Mouse (Mus musculus) testis, postnatal 10 days (tissue): ENCODE results near the gene Whrn.

Experiments used
- DNase-seq: peaks from one replicate; pipeline ENCODE4 v3.0.0; 2021; ENCODE audit warnings: low spot score

Whrn gene

GRCm38 (mm10) chr4:63495915-63496278, at the start of gene Whrn:
TSS of gene Whrn (minus strand) at chr4:63495991.
- DNase-seq: peak; percentile 84

GRCm38 (mm10) chr4:63545231-63545958, 49.6 kb upstream of the Whrn start:
- no peak for DNase-seq

DNA sequence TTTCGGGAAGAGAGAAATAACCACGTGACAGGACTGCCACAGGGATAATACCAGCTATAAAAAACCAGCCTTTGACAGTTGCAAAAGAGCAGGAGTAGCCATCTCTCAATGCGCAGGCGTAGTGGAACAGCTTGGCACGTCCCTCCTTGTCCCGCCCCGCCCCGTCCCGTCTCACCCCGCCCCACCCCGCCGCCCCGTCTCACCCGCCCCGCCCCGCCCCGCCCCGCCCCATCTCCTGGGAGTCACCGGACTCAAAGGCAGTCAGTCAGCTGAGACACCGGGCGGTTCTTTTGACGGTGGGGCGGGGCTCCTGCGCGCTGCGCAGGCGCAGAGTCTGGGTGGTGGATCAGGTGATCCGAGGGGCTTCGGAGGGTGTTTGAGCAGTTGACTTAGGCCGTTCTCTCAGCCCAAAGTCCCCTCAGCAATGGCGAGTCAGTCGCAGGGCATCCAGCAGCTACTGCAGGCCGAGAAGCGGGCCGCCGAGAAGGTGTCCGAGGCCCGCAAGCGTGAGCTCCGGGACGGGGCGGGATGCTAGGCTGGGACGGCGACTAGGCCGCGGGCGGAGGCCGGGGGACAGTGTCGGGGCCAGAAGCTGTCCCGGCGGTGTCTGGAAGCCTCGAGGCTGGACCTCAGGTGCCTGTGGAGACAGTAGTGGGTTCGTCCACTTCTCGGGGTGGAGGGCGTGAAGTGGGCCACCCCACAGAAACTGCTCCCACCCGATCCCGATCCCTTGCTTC, 48.9 kb upstream of the Whrn start, which contains the start of gene Atp6v1g1:
Gene Atp6v1g1, plus strand, starts transcription at position 279 of the 737 bp plus-strand sequence.
- peak; percentile 97 for DNase-seq

DNA sequence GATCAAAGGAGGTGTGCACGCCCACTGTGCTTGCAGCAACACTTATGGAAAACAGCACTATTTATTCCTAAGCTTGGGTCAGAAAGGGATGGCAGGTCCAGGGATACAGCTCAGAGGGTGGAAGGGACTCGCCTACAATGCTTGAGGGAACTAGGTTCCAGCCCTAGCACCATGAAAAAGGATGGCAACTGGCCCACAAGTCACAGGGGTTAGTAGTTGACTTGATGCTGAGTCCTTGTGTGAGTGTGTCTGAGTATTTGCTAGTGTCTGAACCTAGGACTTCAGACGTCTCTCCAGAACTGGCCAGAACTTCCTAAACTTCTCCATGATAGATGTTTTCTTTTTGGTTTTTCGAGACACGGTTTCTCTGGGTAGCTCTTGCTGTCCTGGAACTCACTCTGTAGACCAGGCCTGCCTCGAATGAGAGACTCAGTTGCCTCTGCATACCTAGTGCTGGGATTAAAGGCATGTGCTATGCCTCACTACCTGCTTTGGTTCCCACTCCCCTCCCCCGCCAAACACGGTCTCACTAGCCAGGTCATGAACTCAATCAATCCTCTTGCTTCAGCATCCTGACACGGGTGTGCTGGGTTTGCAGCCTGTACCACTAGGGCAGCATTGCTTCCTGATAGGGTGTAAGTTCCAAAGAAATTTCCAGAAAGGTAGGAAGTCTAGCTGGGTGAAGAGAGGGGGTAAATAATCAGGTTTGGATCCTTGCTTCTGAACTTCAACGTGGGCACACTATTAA, 48.1 kb upstream of the Whrn start:
- DNase-seq: peak; percentile 56

DNA sequence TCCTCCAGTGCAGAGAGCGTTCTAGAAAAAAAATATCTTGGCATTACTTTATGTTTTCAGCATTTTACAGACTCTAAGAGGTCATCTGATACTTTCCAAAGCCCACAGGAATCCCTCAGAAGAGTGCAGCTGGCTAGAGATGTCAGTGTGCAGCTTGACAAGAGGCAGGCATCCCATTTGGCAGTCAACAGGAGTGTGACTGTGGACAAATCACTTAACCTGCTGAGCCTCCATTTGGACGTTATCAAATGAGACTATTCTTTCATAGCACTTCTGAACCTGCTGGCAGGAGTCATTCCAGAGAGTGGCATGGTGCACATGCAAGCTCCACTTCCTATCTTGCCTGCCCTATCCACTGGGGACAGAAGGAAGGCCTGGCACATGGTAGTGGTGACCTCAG, 46.4 kb upstream of the Whrn start:
- no peak for DNase-seq

- DNase-seq: no peak
These were observed 41.8 kb upstream of the Whrn start for GRCm38 (mm10) chr4:63537602-63538001.

DNA sequence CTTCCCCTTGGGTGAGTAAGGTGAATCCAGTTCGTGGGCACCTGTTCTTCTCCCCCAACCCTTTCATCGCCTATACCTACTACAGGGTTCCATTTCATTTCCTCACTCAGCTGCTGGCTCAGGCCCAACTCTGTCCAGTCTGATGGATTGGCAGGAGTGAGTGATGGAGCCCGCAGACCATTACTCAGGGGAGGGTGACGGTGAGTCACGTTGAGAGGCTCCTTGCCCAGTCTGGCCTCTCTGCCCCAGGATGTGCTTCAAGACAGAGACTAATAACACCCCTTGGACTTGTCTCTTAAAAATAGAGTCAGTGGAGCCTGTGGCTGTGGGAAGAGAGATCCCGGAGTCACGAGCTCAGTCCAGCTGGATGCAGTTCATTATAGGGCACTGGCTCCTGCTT, 34.6 kb upstream of the Whrn start:
- peak; percentile 45 for DNase-seq

GRCm38 (mm10) chr4:63528946-63529345, 33.2 kb upstream of the Whrn start:
- no peak for DNase-seq

DNA sequence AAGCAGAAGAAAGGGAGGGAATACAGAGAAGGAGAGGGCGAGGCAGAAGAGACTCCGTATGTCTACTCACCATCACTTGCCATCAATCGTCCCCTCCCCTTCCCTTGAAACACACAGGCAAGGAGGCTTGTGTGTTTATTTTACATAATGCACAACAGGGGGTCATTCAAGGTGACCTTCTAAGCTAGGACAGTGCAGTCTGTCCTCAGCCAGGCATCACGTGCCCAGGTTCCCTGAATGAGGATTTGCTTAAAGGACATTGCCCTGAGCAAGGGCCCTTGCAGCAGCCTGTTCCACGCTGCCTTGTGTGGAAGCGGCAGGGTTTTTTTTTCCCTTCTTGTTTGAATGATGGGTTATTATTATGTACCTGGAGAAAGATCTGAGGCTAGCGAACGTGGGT, 29.7 kb upstream of the Whrn start:
- no peak for DNase-seq

DNA sequence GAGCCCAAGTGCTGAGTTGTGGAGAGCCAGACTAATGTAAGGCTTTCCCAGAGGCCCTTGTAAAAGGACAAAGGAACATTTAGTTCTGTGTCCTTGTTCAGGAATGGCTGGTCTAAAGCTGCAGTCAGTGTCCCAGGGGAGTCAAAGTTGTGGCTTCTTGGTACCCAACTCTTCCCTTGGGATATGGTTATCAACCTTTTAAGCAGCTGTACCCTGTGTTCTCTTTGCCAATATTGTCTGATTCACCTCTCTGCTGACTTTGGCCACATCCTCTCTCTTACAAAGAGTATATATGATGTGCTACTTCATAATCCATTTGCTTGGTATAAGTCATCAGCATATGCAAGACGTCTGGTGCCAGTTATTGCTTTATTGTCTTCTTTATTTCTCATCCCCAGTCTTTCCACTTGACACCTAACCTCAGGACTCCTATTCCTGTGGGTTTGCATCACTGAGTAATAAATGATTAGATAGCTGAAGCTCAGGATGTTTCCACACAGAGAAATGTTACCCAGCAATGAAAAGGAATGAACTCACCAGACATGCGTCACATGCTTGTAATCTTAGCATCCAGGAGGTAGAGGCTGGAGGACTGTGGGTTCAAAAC, 26.1 kb upstream of the Whrn start:
- DNase-seq: no peak

- no peak for DNase-seq
These were observed 19.2 kb upstream of the Whrn start for GRCm38 (mm10) chr4:63515021-63515420.

- no peak for DNase-seq
These were observed 18.7 kb upstream of the Whrn start for GRCm38 (mm10) chr4:63514454-63514984.

DNA sequence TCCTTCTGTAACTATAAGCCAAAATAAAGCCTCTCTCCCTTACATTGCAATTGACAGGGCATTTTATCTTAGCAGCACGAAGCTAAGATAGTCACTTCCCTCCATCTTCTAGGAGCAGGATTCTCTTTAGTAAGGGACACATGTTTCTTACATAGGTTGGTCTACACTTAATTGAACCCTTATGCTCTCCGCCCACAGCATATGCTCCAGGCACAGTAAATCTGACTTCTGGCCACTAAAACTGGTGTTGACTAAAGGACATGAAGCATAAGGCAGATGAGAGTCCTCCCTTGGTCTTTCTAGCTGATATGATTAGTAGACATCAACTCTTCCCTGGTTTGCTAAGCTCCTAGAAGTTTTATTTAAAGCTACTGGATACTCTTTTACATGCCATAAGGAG, 17.1 kb upstream of the Whrn start:
- no peak for DNase-seq

DNA sequence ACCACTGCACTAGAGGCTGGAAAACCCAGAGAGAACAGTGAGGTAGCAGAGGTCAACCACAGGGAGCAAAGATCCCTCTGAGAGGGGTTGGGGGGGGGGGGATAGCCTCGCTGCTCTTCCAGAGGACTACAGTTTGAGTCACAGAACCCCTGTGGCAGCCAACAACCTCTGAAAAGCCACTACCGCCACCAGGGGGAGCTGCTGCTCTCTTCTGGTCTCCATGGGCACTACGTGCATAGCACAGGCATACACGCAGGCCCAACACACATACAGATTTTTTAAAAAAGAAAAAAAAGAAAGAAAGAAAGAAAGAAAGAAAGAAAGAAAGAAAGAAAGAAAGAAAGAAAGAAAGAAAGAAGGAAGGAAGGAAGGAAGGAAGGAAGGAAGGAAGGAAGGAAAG, 12.4 kb upstream of the Whrn start:
- DNase-seq: peak; percentile 90

DNA sequence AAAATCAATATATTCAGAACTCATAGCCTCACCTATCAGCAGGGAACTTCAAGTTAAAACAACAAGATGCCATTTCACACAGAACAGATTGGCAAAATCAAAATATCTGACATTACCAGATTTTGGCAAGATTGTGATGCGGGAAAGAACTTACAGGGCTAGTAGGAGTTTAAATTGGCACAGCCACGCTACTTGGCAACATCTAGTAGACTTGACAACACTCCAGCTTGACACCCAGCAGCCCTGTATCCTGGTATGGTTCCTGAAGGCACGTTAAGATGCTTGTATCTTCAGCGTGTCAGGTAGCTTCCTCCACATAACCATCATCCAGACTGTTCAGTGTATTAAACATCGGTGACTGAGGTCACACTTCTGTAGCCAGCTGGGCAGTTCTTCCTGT, 11.7 kb upstream of the Whrn start:
- no peak for DNase-seq

DNA sequence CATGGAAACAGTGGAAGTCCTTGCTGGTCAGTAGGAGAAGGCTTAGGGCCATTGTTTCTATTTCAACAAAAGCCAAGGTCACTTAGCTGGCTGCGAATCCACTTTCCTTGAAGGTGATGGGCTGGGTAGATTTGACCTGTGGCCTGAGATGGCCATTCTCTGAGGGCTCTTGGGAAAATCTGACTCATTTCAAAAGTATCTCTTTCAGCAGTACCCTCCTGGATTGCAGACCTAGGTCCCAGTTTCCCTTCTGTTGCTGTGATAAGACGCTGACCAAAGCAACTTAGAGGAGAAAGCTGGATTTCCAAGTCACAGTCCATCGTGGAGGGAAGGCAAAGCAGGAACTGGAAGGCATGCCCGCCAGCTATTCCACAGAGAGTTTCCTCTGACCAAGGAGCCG, 8.2 kb upstream of the Whrn start:
- DNase-seq: no peak

DNA sequence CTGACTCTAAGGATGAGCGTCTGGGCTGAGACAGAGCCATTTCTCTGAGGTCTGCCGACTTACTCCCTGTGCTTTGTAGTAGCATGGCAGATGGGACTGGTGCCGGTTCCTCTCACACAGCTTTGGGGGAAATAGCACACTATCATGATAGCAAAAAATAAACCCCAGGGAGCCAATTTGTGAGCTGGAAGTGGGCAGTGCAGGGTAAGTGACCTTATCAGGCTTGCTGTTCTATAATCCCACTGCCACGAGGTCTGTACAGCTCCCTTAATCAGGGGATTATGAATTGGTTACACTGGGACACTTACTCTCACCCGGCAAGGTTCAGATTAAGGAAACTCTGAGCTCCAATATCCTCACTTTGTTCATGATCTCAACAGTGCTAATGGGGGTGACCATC, 5.3 kb upstream of the Whrn start:
- DNase-seq: no peak

GRCm38 (mm10) chr4:63498346-63498745, 2.6 kb upstream of the Whrn start:
- DNase-seq: no peak

GRCm38 (mm10) chr4:63496312-63496711, 521 bp upstream of the Whrn start:
- no peak for DNase-seq

- peak; percentile 65 for DNase-seq
These were observed 550 bp downstream of the Whrn start for GRCm38 (mm10) chr4:63494967-63495914.

DNA sequence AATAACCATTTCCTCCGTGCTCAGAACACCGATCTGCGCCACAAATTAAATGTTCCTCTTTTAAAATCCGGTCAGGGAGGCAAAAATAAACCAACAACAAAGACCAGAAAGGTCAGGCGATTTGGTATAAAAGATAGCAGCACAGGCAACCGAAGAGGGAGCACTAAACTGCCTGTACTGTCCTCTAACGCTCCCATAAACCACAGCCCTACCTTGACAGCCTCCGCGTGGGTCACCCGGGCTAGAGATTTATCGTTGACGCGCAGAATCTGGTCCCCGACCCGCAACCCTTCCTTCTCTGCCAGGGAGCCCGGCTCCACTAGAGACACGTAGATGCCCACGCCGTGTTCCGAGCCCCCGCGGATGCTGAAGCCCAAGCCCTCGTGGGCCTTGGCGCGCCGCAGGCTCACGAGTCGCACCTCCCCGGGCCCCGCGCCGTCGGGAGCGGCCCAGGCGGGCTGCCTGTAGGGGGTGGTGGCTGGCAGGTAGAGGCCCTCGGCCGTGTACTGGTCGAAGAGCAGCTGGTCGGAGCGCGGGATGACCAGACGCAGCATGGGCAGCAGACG, 1.3 kb downstream of the Whrn start:
- DNase-seq: no peak
